Mouse (Mus musculus): ENCODE measurements at regions not wholly inside any gene's neighbourhood (a gene's known extent, or its start where the extent isn't known, plus 50 kb on each side); places are given as distances from the start of the nearest gene placed in this dataset.
"Not testable (repeated sequence)": the region's sequence is repeated elsewhere in the genome, so short reads cannot be mapped to it uniquely, and the experiment has no call there.

- TF ChIP-seq CTCF (IDR thresholded peaks at IDR 0.05; ENCODE audit: borderline replicate concordance, extremely low read depth, insufficient read depth, insufficient read length) (no peak), POLR2A (IDR thresholded peaks at IDR 0.05; ENCODE audit: borderline replicate concordance, extremely low read depth, insufficient read depth, insufficient read length, poor library complexity, severe bottlenecking) (no peak)
- DNase-seq (ENCODE audit: low read depth): no peak
Measured at GRCm38 (mm10) chr13:3341416-3341815, 196.4 kb upstream of the Gdi2 start.

- TF ChIP-seq POLR2A (IDR thresholded peaks at IDR 0.05; ENCODE audit: borderline replicate concordance, extremely low read depth, insufficient read depth, insufficient read length, poor library complexity, severe bottlenecking) (no peak), CTCF (IDR thresholded peaks at IDR 0.05; ENCODE audit: borderline replicate concordance, extremely low read depth, insufficient read depth, insufficient read length) (no peak)
- DNase-seq (ENCODE audit: low read depth): no peak
Measured at GRCm38 (mm10) chr13:3343611-3344010, 194.3 kb upstream of the Gdi2 start.

GRCm38 (mm10) chr13:3354912-3355311, 183.0 kb upstream of the Gdi2 start:
- not testable (repeated sequence) for DNase-seq (ENCODE audit: low read depth)

- TF ChIP-seq CTCF (IDR thresholded peaks at IDR 0.05; ENCODE audit: borderline replicate concordance, extremely low read depth, insufficient read depth, insufficient read length): no peak
- TF ChIP-seq POLR2A (IDR thresholded peaks at IDR 0.05; ENCODE audit: borderline replicate concordance, extremely low read depth, insufficient read depth, insufficient read length, poor library complexity, severe bottlenecking): no peak
- DNase-seq (ENCODE audit: low read depth): no peak
Measured at GRCm38 (mm10) chr13:3358079-3358608, 179.7 kb upstream of the Gdi2 start.

- DNase-seq (ENCODE audit: low read depth): peak; percentile 25
- TF ChIP-seq CTCF (IDR thresholded peaks at IDR 0.05; ENCODE audit: borderline replicate concordance, extremely low read depth, insufficient read depth, insufficient read length) (no peak), POLR2A (IDR thresholded peaks at IDR 0.05; ENCODE audit: borderline replicate concordance, extremely low read depth, insufficient read depth, insufficient read length, poor library complexity, severe bottlenecking) (no peak)
Measured at GRCm38 (mm10) chr13:3358996-3359750, 178.7 kb upstream of the Gdi2 start.

GRCm38 (mm10) chr13:3359751-3360260, 178.1 kb upstream of the Gdi2 start:
- DNase-seq (ENCODE audit: low read depth): not testable (repeated sequence)

GRCm38 (mm10) chr13:3360503-3361490, 177.1 kb upstream of the Gdi2 start:
- DNase-seq (ENCODE audit: low read depth): peak; percentile 41
- TF ChIP-seq POLR2A (IDR thresholded peaks at IDR 0.05; ENCODE audit: borderline replicate concordance, extremely low read depth, insufficient read depth, insufficient read length, poor library complexity, severe bottlenecking) (no peak), CTCF (IDR thresholded peaks at IDR 0.05; ENCODE audit: borderline replicate concordance, extremely low read depth, insufficient read depth, insufficient read length) (peak; percentile 53)

- peak; percentile 31 for DNase-seq (ENCODE audit: low read depth)
Measured at GRCm38 (mm10) chr13:3372701-3373100, 165.2 kb upstream of the Gdi2 start.

GRCm38 (mm10) chr13:3373522-3374220, 164.2 kb upstream of the Gdi2 start:
- peak; percentile 43 for DNase-seq (ENCODE audit: low read depth)

More at GRCm38 (mm10) chr13:3372701-3373100, 165.2 kb upstream of the Gdi2 start:
- TF ChIP-seq CTCF (IDR thresholded peaks at IDR 0.05; ENCODE audit: borderline replicate concordance, extremely low read depth, insufficient read depth, insufficient read length) (no peak), POLR2A (IDR thresholded peaks at IDR 0.05; ENCODE audit: borderline replicate concordance, extremely low read depth, insufficient read depth, insufficient read length, poor library complexity, severe bottlenecking) (no peak)

GRCm38 (mm10) chr13:3374796-3375195, 163.1 kb upstream of the Gdi2 start:
- DNase-seq (ENCODE audit: low read depth): no peak

GRCm38 (mm10) chr13:3377801-3378200, 160.1 kb upstream of the Gdi2 start:
- not testable (repeated sequence) for DNase-seq (ENCODE audit: low read depth)

More at GRCm38 (mm10) chr13:3374796-3375195, 163.1 kb upstream of the Gdi2 start:
- TF ChIP-seq POLR2A (IDR thresholded peaks at IDR 0.05; ENCODE audit: borderline replicate concordance, extremely low read depth, insufficient read depth, insufficient read length, poor library complexity, severe bottlenecking) (no peak), CTCF (IDR thresholded peaks at IDR 0.05; ENCODE audit: borderline replicate concordance, extremely low read depth, insufficient read depth, insufficient read length) (no peak)

- DNase-seq (ENCODE audit: low read depth): not testable (repeated sequence)
Measured at GRCm38 (mm10) chr13:3405783-3406182, 132.1 kb upstream of the Gdi2 start.

Data from brain, embryonic 14.5 days (tissue).